Mouse (Mus musculus) left cerebral cortex, adult 18-20 months (tissue): ENCODE data around the gene Kansl1. TPM values are rescaled to one million over a fixed set of nuclear protein-coding genes. Genes with fewer than 3 reads are reported as not detected.

Experiments used
- DNase-seq, 2 experiments: peaks; one replicate each; pipeline ENCODE4 v3.0.0; 2021 to 2022; ENCODE audit warnings: low spot score in 2 of 2, mixed read lengths in 1 of 2
- microRNA-seq, 2 experiments: library from miRNA; unstranded; fragments of <30 nt; microRNA quantifications; one replicate each; pipeline ENCODE4 v1.2.0; 2021
- total RNA-seq, 2 experiments: library from RNA; stranded (reverse); gene quantifications; 2 replicates each; pipeline ENCODE4 v1.2.3; 2021

Kansl1 gene
- total RNA-seq, 2 experiments from 2014 or later, result 76.1 to 79.7 TPM

DNA sequence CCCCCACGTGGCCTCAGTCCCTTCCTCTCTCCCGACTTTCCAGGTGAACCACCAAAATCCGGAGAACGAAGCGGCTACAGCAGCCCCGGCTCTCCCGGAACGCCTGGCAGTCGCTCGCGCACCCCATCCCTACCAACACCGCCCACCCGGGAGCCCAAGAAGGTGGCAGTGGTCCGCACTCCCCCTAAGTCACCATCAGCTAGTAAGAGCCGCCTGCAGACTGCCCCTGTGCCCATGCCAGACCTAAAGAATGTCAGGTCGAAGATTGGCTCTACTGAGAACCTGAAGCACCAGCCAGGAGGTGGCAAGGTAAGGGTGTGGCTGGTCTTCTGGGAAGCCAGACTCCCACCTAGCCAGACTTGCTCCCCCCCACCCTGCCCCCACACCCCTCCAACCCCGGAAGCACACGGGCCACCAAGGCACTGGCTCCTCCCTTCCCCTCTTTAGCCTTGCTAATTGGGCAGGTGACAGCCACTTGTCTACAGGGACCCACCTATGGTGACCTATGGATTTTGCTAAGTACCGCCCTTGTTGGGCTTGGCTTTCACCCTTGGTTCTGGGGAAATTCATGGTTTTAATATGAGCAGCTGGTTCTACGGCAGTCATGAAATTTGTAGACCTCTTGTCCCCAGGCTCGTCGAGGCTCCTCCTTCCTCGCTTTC, 158.3 kb downstream of the Kansl1 start:
- no peak for DNase-seq

DNA sequence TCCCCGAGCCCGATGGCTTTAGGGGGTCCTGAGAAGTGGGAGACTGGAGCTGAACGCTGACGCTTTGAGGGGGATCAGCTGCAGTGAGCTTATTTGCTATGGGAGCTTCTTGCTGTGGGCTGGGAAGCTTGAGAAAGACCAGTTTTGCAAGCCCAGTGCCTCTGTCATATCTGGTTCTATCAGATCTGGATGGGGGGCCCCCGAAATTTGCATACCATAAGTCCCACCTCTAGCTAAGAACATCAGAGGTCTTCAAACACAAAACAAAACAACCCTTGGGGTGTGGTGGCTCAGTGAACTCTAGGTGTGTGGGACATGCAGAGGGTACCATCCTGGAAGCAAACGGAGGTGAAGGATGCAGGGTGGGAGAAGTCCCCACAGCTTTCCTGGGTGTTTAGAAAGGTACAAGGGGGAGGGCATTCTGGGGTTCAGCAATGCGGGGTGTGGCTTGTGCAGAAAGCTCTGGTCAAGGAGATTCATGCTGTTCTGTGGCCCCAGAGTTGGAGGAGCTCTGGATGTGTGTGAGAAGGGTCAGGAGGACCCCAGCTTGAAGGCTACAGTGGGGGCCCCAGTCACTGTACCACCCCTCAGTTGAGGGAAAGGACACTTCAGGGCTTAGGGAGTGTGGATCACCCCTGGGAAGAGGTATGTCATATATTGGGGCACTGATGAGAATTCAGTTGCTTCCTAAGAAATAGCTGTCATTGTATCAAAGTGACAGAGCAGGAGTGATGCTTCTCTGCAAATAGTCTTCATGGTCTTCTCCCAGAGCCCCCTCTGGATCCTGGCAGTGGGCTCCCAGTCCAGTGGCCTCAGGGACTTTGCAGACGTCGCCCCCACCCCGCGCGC, 159.1 kb downstream of the Kansl1 start:
- no peak for DNase-seq

GRCm38 (mm10) chr11:104307136-104307535, 161.5 kb downstream of the Kansl1 start:
- DNase-seq, result no peak

- no peak for DNase-seq
Measured at GRCm38 (mm10) chr11:104306483-104306882, 162.2 kb downstream of the Kansl1 start.

DNA sequence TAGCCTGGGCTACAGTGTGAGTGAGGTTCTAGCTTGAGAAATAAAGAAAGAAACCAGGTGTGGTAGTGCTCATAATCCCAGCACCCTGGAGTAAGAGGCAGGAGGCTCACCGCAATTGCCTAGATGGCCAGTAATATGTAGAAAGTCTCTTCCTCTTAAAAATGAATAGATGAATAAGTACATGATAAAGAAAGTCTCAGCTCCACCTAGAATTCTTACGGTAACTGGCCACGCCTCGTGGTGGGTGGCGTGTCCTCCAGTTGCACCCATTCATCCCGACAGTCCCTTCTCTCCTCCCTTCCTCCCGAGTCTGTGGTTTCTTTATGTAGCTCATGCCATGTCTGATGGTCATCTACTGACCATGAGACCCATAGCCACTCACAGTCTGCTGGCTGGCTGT, 162.9 kb downstream of the Kansl1 start:
- DNase-seq, result no peak

GRCm38 (mm10) chr11:104303088-104303960, 165.3 kb downstream of the Kansl1 start:
- no peak for DNase-seq

GRCm38 (mm10) chr11:104302628-104303027, 166.0 kb downstream of the Kansl1 start:
- peak; percentile 53 to 61 for DNase-seq

- no peak for DNase-seq
Measured at GRCm38 (mm10) chr11:104297671-104298070, 171.0 kb downstream of the Kansl1 start.

DNA sequence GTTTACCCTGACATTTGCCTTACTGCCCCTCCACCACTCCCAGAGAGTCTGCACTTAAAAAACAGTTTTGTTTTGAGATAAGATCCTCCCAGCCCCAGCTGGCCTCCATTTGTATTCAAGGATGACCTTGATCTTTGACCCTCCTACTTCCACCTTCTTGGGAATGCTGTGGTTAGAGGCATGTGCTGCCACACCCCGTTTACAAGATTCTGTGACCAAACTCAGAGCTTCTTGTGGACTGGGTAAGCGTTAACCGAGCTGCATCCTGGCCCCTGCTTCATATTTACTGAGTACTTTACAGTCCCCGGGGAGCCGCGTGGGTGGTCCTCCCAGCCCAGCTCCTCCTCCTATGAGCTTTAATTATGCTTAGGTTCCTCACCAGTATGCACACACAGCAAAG, 173.0 kb downstream of the Kansl1 start:
- no peak for DNase-seq

DNA sequence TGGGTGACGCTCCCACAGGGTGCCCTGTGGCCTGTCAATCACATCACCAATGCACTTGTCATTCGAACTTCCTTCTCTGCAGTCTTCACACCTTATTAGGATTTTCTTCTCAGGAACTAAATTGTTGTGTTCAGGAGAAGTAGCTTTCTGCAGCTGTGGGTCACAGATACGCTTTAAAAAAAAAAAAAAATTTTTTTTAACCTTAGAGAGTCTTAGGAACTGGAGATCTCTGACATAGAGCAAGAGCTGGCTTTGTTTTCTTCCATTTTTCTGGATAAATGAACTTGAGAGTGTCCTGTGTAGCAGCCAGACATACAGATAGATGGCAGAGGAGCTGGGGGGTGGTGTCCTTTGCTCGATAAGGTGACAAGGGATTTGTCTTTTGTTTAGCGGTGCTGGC, 173.5 kb downstream of the Kansl1 start:
- DNase-seq, result no peak

- DNase-seq, result no peak
Measured at GRCm38 (mm10) chr11:104293241-104293640, 175.4 kb downstream of the Kansl1 start.

DNA sequence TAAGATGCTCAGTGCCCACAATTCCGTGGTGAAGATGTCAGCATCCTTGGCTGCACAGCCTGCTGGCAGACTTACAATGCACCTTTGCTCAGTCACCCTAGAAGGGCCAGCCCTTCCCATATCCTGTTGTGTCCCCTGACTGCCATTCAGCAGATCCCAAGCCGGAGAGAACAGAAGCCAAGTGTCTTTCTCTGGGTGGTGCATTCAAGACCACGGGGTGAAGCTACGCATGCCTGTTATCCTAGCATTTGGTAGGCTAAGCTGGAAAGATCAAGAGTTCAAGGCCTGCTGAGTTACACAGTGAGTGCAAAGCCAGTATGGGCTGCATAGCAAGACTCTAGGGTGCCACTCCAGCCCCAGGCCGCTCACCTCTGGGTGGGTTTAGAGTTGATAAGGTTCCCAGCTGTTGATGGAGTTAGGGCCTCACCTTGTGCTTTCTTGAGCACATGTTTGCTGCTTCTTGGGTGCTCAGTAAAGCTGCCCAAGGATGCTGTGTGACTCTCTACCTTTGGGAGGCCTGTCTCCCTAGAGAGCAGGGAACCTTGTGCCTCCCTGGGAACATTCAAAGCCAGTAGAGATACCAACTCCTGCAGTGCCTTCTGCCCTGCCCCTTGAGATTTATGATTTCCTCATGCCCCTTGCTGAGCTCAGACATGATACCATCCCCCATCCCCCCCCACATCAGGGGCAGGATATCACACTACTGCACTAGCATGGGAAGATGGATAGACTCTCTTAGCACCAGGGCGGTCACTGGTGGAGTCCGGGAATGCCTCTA, 176.0 kb downstream of the Kansl1 start:
- DNase-seq, result no peak

- peak; percentile 72 to 76 for DNase-seq
Measured at GRCm38 (mm10) chr11:104289199-104290031, 179.2 kb downstream of the Kansl1 start.

GRCm38 (mm10) chr11:104288835-104289198, 179.8 kb downstream of the Kansl1 start:
- DNase-seq, result peak; percentile 65 to 80

- DNase-seq, result no peak
Measured at GRCm38 (mm10) chr11:104287113-104287512, 181.5 kb downstream of the Kansl1 start.

Small RNA genes within 50 kb of the gene (microRNA-seq; reads per million reads assigned to microRNA genes)
- 0 reads per million in 2 experiments for gene Gm47315

Other genes with a start within 250 kb of the Kansl1 start
- gene Mapt, start 237.5 kb downstream of the Kansl1 start, total RNA-seq, result 100 to 1,000 TPM; 350 to 364 TPM
- gene Cdc27, start 81.8 kb upstream of the Kansl1 start, total RNA-seq, result 10 to 100 TPM; 53.2 to 57.8 TPM
- 10 to 100 TPM; 16.6 to 17.8 TPM for gene Myl4, start 81.8 kb upstream of the Kansl1 start, total RNA-seq
- gene Itgb3, start 139.1 kb upstream of the Kansl1 start, total RNA-seq, result 1 to 10 TPM; 2.5 to 2.6 TPM
- gene Gm11639, start 216.8 kb upstream of the Kansl1 start, total RNA-seq, result 1 to 10 TPM in 1 of 2 experiments, under 1 TPM in 1; 0.49 to 1.2 TPM